Mouse (Mus musculus) midbrain, embryonic 16.5 days (tissue): ENCODE measurements at regions not wholly inside any gene's neighbourhood (a gene's known extent, or its start where the extent isn't known, plus 50 kb on each side); places are given as distances from the start of the nearest gene placed in this dataset.

Experiments
- ATAC-seq: fragments of 200-750 bp; cut with Nextera tagmentation; 2 replicates; pipeline ENCODE4 v1.8.0; 2017; ENCODE audit warnings: moderate TSS enrichment
- H3K27ac ChIP-seq: fragments of 300-500 bp; sonication (generic); 2 replicates; pipeline ENCODE4 v1.5.1; 2014; ENCODE audit warnings: mild to moderate bottlenecking, low read length, mixed read lengths
- H3K27me3 ChIP-seq: fragments of 300-500 bp; sonication (generic); 2 replicates; pipeline ENCODE4 v1.6.1; 2014; ENCODE audit warnings: low read depth, low read length, mixed read lengths; ENCODE audit not compliant: control insufficient read depth, insufficient read depth
- H3K36me3 ChIP-seq: fragments of 300-500 bp; sonication (generic); 2 replicates; pipeline ENCODE4 v1.6.1; 2014; ENCODE audit warnings: mild to moderate bottlenecking, low read length, moderate library complexity, mixed read lengths; ENCODE audit not compliant: control insufficient read depth, insufficient read depth
- H3K4me1 ChIP-seq: fragments of 300-500 bp; sonication (generic); 2 replicates; pipeline ENCODE4 v1.6.1; 2014; ENCODE audit warnings: mild to moderate bottlenecking, low read length, mixed read lengths; ENCODE audit not compliant: control insufficient read depth, insufficient read depth
- H3K4me2 ChIP-seq: fragments of 300-500 bp; sonication (generic); 2 replicates; pipeline ENCODE4 v1.6.1; 2014; ENCODE audit warnings: mild to moderate bottlenecking, low read length, mixed read lengths
- H3K4me3 ChIP-seq: fragments of 300-500 bp; sonication (generic); 2 replicates; pipeline ENCODE4 v1.5.1; 2014; ENCODE audit warnings: low read depth, mild to moderate bottlenecking, low read length, moderate library complexity, mixed read lengths
- H3K9ac ChIP-seq: fragments of 300-500 bp; sonication (generic); 2 replicates; pipeline ENCODE4 v1.6.1; 2014; ENCODE audit warnings: low read depth, low read length, mixed read lengths
- H3K9me3 ChIP-seq: fragments of 300-500 bp; sonication (generic); replicated peaks from 2 replicates; pipeline ENCODE4 v1.6.1; 2014; ENCODE audit warnings: mild to moderate bottlenecking, low read length, mixed read lengths; ENCODE audit not compliant: control insufficient read depth, poor library complexity, severe bottlenecking
- WGBS: fragments of 180-500 bp; shearing (Covaris S2); extraction: QIAGEN DNeasy Blood & Tissue Kit; methylation state at CpG from one replicate; pipeline ENCODE4 v1.1.7; 2014; 5-methylcytosine and 5-hydroxymethylcytosine counted together

DNA sequence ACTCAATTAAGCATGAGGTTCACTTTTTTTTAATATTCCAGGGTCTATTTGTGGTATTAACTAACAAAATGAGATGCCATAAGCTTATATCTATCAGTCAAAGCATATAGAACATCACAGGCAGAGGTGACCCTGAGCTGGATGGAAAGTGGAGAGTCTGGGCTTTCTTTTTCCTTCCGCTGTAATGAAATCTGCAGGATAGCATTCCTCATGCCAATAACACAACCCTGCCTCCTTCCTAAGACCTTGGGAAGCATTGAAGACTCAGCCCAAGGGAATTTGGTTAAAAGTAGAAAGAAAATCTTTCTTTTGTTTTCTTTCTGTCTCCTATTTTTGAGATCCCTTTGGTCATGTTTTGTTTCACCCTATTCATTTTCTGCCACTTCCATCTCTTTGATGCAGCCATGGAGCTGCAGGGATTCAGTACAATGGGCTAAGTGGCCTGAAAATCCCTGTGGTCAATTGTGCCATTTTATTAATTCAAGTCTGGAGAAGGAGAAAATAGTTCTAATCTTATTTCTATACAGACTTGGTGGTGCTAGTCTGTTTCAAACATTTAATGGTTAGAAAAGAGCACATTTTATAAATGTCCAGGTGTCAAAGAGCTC, 1006.9 kb downstream of the Olfm4 start:
- H3K4me3 ChIP-seq = no peak overlapping the region
- ATAC-seq = no peak
- peaks cover 4% of the 10 kb centered on the region; the same call in 1 of the 2 replicates for H3K4me1 ChIP-seq
- H3K27me3 ChIP-seq = no peaks in the 10 kb centered on the region
- WGBS = 21% methylated on average over 1 of the region's 1 CpGs
- H3K27ac ChIP-seq = no peak overlapping the region
- H3K4me2 ChIP-seq = no peak overlapping the region
- H3K9ac ChIP-seq = no peak overlapping the region
- H3K9me3 ChIP-seq = no peaks in the 10 kb centered on the region
- no peaks in the 10 kb centered on the region for H3K36me3 ChIP-seq

DNA sequence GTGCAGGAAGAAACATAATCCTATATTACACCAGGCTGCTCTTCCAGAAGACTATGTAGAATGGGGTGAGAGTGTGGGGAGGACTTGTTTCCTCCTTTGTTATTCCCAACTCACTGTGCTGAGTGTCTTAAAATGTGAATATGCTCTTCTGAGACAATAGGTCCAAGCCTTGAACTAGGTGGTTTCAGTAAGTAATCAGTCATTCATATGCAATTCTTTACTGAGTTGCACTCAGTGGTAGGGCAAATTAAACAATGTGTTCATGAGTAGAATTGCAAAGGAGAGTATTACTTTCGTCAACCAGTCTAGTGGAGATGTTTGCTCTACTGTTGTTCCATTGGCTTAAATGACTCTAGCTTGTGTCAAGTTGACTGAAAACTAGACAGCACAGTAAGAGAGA, 1015.1 kb downstream of the Olfm4 start:
- no peaks in the 10 kb centered on the region for H3K9me3 ChIP-seq
- ATAC-seq = no peak
- H3K4me2 ChIP-seq = no peak overlapping the region
- no peaks in the 10 kb centered on the region for H3K27me3 ChIP-seq
- no peaks in the 10 kb centered on the region for H3K4me1 ChIP-seq
- no peak overlapping the region for H3K27ac ChIP-seq
- 78% methylated on average over 1 of the region's 1 CpGs for WGBS
- H3K36me3 ChIP-seq = no peaks in the 10 kb centered on the region
- H3K9ac ChIP-seq = no peak overlapping the region
- H3K4me3 ChIP-seq = no peak overlapping the region

DNA sequence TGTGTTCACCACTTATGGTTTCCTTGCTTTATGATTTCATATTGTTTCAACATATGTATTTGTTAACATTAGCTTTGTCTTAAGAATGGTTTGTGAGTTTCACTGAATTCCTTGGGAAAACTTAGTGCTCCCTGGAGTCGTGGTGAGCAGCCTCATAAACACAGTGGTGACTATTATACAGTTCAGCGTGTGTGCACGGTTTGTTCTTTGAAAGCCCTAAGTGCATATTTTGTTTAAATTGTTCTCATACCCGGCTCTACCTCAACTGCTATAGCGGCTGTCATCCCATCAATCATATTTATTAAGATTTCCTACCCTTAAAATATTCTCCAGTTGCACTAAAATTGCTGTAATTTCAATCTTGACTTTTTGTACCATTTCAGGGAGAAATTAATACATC, 1029.3 kb downstream of the Olfm4 start:
- H3K9me3 ChIP-seq = no peaks in the 10 kb centered on the region
- WGBS = 64% methylated on average over 5 of the region's 5 CpGs
- no peak overlapping the region for H3K9ac ChIP-seq
- no peaks in the 10 kb centered on the region for H3K4me1 ChIP-seq
- H3K36me3 ChIP-seq = no peaks in the 10 kb centered on the region
- no peak overlapping the region for H3K27ac ChIP-seq
- no peak overlapping the region for H3K4me3 ChIP-seq
- H3K27me3 ChIP-seq = no peaks in the 10 kb centered on the region
- no peak for ATAC-seq
- no peak overlapping the region for H3K4me2 ChIP-seq

DNA sequence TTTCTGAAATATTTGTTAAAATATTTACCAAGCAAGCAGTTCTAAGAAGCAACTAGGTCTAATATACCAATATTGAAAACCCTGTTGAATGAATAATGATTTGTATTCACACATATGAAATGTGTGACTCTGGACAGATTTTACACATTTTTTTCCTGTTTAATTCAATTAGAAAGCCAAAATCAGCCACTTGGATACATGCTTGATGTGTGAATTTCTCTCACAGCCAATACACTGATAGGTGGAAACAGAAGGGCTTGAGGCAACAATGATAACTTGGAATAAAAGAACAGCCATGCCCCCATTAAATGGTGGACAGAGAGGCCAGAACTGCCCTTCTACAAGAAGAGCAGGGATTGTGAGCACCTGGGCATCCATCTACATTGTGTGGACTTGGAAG, 1047.6 kb downstream of the Olfm4 start:
- H3K9ac ChIP-seq = no peak overlapping the region
- no peak overlapping the region for H3K27ac ChIP-seq
- H3K27me3 ChIP-seq = no peaks in the 10 kb centered on the region
- no peak overlapping the region for H3K4me3 ChIP-seq
- no peaks in the 10 kb centered on the region for H3K9me3 ChIP-seq
- no peak for ATAC-seq
- no peaks in the 10 kb centered on the region for H3K36me3 ChIP-seq
- H3K4me2 ChIP-seq = no peak overlapping the region
- H3K4me1 ChIP-seq = no peaks in the 10 kb centered on the region

DNA sequence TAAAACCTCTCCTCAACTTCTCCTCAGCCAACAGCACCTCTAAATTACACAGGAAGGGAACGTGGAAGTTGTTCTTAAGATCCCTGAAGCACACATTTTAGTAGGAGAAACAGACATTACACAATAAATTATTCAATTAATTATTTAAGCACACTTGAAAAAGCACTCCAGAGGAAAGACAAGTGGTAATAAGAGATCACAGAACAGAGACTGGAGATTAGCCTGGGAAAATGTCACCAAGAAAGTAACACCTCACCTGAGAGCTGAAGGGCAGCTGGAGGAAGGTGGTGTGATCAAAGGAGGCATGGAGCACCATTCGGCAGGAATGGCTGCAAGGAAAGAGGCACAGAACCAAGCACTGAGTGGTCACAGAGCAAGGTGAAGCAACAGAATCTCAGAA, 1053.8 kb downstream of the Olfm4 start:
- Histone ChIP-seq H3K36me3 (no peaks in the 10 kb centered on the region), H3K9me3 (no peaks in the 10 kb centered on the region), H3K9ac (no peak overlapping the region), H3K27ac (no peak overlapping the region), H3K4me3 (no peak overlapping the region), H3K27me3 (no peaks in the 10 kb centered on the region), H3K4me2 (no peak overlapping the region), H3K4me1 (no peaks in the 10 kb centered on the region)
- 64% methylated on average over 2 of the region's 2 CpGs for WGBS
- ATAC-seq = no peak

DNA sequence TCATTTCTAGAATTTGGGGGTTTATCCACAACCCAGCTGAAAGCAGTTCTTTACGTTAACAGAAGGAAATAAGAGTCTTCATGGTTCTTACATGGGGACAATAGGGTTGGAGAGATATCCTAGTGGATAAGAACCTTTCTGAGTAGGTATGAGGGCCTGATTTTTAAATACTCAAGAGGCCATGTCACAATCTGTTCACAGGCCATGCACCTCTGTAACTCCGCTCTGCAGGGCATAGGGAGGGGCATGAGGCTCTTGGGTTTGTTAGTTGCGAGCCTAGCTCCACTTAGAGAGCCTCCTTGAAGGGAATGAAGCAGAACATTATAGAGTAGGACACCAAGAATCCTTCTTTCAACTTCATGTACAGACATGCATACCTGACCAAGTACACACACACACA, 1054.2 kb downstream of the Olfm4 start:
- WGBS = 96% methylated on average over 3 of the region's 3 CpGs
- H3K9ac ChIP-seq = no peak overlapping the region
- H3K9me3 ChIP-seq = no peaks in the 10 kb centered on the region
- ATAC-seq = no peak
- H3K36me3 ChIP-seq = no peaks in the 10 kb centered on the region
- H3K27ac ChIP-seq = no peak overlapping the region
- H3K4me3 ChIP-seq = no peak overlapping the region
- no peaks in the 10 kb centered on the region for H3K27me3 ChIP-seq
- no peak overlapping the region for H3K4me2 ChIP-seq
- no peaks in the 10 kb centered on the region for H3K4me1 ChIP-seq
